Mouse (Mus musculus) heart, postnatal 0 days (tissue): ENCODE measurements around the gene Negr1.

ENCODE experiments used
- CTCF ChIP-seq: IDR thresholded peaks from 2 replicates; pipeline ENCODE4 v1.5.1; 2016; ENCODE audit warnings: antibody characterized with exemption, control low read depth, low read depth
- EP300 ChIP-seq: IDR thresholded peaks from 2 replicates; pipeline ENCODE4 v1.6.1; 2016; ENCODE audit warnings: antibody characterized with exemption, low read depth

DNA sequence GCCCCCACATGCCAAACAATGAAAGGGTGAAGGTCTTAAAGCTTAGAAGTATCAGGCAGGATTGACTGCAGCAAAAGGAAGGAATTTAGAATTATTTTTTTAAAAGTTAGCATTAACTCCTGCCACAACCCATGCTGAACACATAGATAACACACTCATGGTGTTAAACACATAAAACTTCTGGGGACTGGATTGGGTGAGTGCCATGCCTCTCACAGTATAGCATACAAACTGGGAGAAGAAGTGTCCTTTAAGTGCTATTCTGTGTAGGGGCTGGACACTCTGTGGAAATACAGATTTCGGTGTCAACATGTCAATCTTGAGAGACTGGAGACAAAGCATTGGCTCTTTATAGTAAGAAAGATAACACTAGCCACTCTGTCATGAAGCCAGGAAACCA lies 519.0 kb downstream of the Negr1 start:
- no peak for TF ChIP-seq CTCF
- no peak for TF ChIP-seq EP300
